Mouse (Mus musculus) embryonic facial prominence, embryonic 13.5 days (tissue): ENCODE measurements around the gene 4930578C19Rik. TPM values are rescaled to one million over a fixed set of nuclear protein-coding genes. Genes with fewer than 3 reads are reported as not detected.
"Not testable (repeated sequence)": the region's sequence is repeated elsewhere in the genome, so short reads cannot be mapped to it uniquely, and the experiment has no call there.

Experiments
- ATAC-seq: fragments of 200-750 bp; cut with Nextera tagmentation; 2 replicates; pipeline ENCODE4 v1.8.0; 2017; ENCODE audit warnings: low read depth; ENCODE audit not compliant: insufficient number of reproducible peaks, insufficient read depth, low FRiP score, low TSS enrichment
- H3K27ac ChIP-seq: fragments of 300-500 bp; sonication (generic); 2 replicates; pipeline ENCODE4 v1.5.1; 2015; ENCODE audit warnings: moderate library complexity, mild to moderate bottlenecking, inconsistent platforms
- H3K27me3 ChIP-seq: fragments of 300-500 bp; sonication (generic); 2 replicates; pipeline ENCODE4 v1.6.1; 2015; ENCODE audit warnings: mild to moderate bottlenecking, inconsistent platforms
- H3K36me3 ChIP-seq: fragments of 300-500 bp; sonication (generic); 2 replicates; pipeline ENCODE4 v1.6.1; 2015; ENCODE audit warnings: mild to moderate bottlenecking, inconsistent platforms
- H3K4me1 ChIP-seq: fragments of 300-500 bp; sonication (generic); 2 replicates; pipeline ENCODE4 v1.6.1; 2015; ENCODE audit warnings: inconsistent platforms
- H3K4me2 ChIP-seq: fragments of 300-500 bp; sonication (generic); 2 replicates; pipeline ENCODE4 v1.6.1; 2015; ENCODE audit warnings: moderate library complexity, mild to moderate bottlenecking, inconsistent platforms
- H3K4me3 ChIP-seq: fragments of 300-500 bp; sonication (generic); 2 replicates; pipeline ENCODE4 v1.5.1; 2015; ENCODE audit warnings: mild to moderate bottlenecking, inconsistent platforms
- H3K9ac ChIP-seq: fragments of 300-500 bp; sonication (generic); 2 replicates; pipeline ENCODE4 v1.6.1; 2015; ENCODE audit warnings: mild to moderate bottlenecking, inconsistent platforms
- H3K9me3 ChIP-seq: fragments of 300-500 bp; sonication (generic); 2 replicates; pipeline ENCODE4 v1.6.1; 2016; ENCODE audit warnings: inconsistent platforms
- whole genome bisulfite sequencing: fragments of 180-500 bp; shearing (Covaris S2); methylation state at CpG from one replicate; pipeline ENCODE4 v1.1.7; 2015; ENCODE audit warnings: mixed read lengths; 5-methylcytosine and 5-hydroxymethylcytosine counted together
- polyA plus RNA-seq: library from polyadenylated mRNA; unstranded; fragments of >200 nt; fragmentation: Nextera tagmentation; extraction: Ambion mirVana; gene quantifications from 2 replicates; pipeline ENCODE4 v1.2.1, GENCODE M21; 2015

Gene 4930578C19Rik
- polyA plus RNA-seq, 1 experiment from 2014 or later: 1.1 TPM

GRCm38 (mm10) chrX:18402296-18402695 lies 58.9 kb downstream of the 4930578C19Rik start:
- H3K4me2 ChIP-seq: no peak overlapping the region
- no peaks in the 10 kb centered on the region for H3K27me3 ChIP-seq
- WGBS: 57% methylated on average over 10 of the region's 10 CpGs
- no peak overlapping the region for H3K9ac ChIP-seq
- no peaks in the 10 kb centered on the region for H3K9me3 ChIP-seq
- no peak for ATAC-seq
- no peaks in the 10 kb centered on the region for H3K36me3 ChIP-seq
- H3K4me1 ChIP-seq: no peaks in the 10 kb centered on the region
- H3K4me3 ChIP-seq: no peak overlapping the region
- no peak overlapping the region for H3K27ac ChIP-seq

DNA sequence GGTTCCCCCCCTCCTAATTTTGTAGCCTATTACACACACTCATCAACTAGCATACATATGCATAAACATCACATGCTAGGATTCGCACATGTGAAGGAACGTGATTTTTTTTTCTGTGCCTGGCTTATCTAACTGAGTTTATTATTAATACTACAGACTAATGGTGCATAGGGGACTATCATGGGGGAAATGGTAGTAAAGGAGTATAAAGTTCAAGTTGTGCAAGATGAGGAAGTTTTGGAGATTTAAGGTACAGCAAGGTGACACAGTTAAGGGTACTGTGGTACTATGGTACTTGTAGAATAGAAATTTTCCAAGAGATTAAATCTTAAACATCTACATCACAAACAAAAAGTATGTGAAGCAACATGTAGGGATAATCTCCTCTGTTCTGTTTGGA lies 64.5 kb downstream of the 4930578C19Rik start:
- 96% methylated on average over 2 of the region's 2 CpGs for WGBS

DNA sequence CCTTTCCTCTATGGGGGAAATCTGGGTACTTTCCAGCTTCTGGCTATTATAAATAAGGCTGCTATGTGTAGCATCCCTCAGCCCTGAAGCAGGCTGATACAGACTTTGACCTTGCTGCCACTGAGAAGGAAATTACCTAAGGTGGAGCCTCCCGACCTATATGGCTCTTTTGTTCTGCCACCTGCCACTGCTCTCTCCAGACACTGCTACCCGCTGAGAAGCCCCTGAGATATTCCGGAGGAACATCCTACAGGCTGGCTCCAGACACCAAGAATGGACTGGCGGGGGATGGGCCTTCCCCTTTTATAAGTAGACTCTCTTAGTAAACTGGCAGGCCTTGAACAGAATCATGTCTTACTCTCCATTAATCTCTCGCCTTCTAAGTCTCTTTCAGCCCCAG lies 77.0 kb downstream of the 4930578C19Rik start:
- not testable (repeated sequence) for H3K4me2 ChIP-seq, ATAC-seq, H3K36me3 ChIP-seq, H3K9me3 ChIP-seq, H3K27ac ChIP-seq, H3K4me3 ChIP-seq, H3K27me3 ChIP-seq, H3K4me1 ChIP-seq, H3K9ac ChIP-seq
- WGBS: 76% methylated on average over 5 of the region's 5 CpGs

More for the DNA sequence above, 64.5 kb downstream of the 4930578C19Rik start:
- Histone ChIP-seq H3K9ac (no peak overlapping the region), H3K4me1 (no peaks in the 10 kb centered on the region), H3K27ac (no peak overlapping the region), H3K9me3 (no peaks in the 10 kb centered on the region), H3K36me3 (no peaks in the 10 kb centered on the region), H3K27me3 (no peaks in the 10 kb centered on the region), H3K4me2 (no peak overlapping the region), H3K4me3 (no peak overlapping the region)
- ATAC-seq: no peak
